Mouse (Mus musculus): ENCODE data around the gene Cadps.

- TF ChIP-seq JUND (conservative IDR thresholded peaks at IDR 0.05; ENCODE audit: low read depth, low read length) (no peak), CTCF (conservative IDR thresholded peaks at IDR 0.05 in 1 of 2, IDR thresholded peaks at IDR 0.05 in 1 of 2; ENCODE audit: low read depth in 2 of 2, low read length in 2 of 2) (no peak), MXI1 (IDR thresholded peaks at IDR 0.05; ENCODE audit: low read depth, low read length) (no peak), ETS1 (conservative IDR thresholded peaks at IDR 0.05; ENCODE audit: low read depth, low read length) (no peak), MYC (IDR thresholded peaks at IDR 0.05; ENCODE audit: low read depth, low read length) (no peak), POLR2A (IDR thresholded peaks at IDR 0.05; ENCODE audit: low read depth, low read length) (no peak), MAX (IDR thresholded peaks at IDR 0.05; ENCODE audit: low read length) (no peak)
Observed at GRCm38 (mm10) chr14:12462206-12462605, 360.7 kb downstream of the Cadps start.
